Mouse (Mus musculus): ENCODE results near the gene H2-M10.1. TPM values are rescaled to one million over a fixed set of nuclear protein-coding genes. Genes with fewer than 3 reads are reported as not detected.
"Not testable (repeated sequence)": the region's sequence is repeated elsewhere in the genome, so short reads cannot be mapped to it uniquely, and the experiment has no call there.

H2-M10.1 gene
- not detected in 2 replicates for polyA plus RNA-seq (2012)

- TF ChIP-seq GATA1 (IDR thresholded peaks at IDR 0.05; ENCODE audit: low read length), result no peak
Observed at GRCm38 (mm10) chr17:36326055-36326454, at the start of gene H2-M10.1. H2-M10.1 (minus strand) TSS chr17:36326155.

GRCm38 (mm10) chr17:36368317-36368716 lies 42.4 kb upstream of the H2-M10.1 start, which contains the start of gene H2-M10.3:
H2-M10.3 (minus strand) TSS chr17:36368417.
- TF ChIP-seq GATA1 (IDR thresholded peaks at IDR 0.05; ENCODE audit: low read length), result not testable (repeated sequence)

GRCm38 (mm10) chr17:36355763-36356162 lies 29.8 kb upstream of the H2-M10.1 start:
- TF ChIP-seq GATA1 (IDR thresholded peaks at IDR 0.05; ENCODE audit: low read length), result no peak

GRCm38 (mm10) chr17:36315689-36316253 lies 10.2 kb downstream of the H2-M10.1 start:
- no peak for TF ChIP-seq GATA1 (IDR thresholded peaks at IDR 0.05; ENCODE audit: low read length)

- no peak for TF ChIP-seq GATA1 (IDR thresholded peaks at IDR 0.05; ENCODE audit: low read length)
Observed at GRCm38 (mm10) chr17:36315041-36315688, 10.8 kb downstream of the H2-M10.1 start.

GRCm38 (mm10) chr17:36314511-36314910 lies 11.4 kb downstream of the H2-M10.1 start:
- TF ChIP-seq GATA1 (IDR thresholded peaks at IDR 0.05; ENCODE audit: low read length), result no peak

- no peak for TF ChIP-seq GATA1 (IDR thresholded peaks at IDR 0.05; ENCODE audit: low read length)
Observed at GRCm38 (mm10) chr17:36309293-36309692, 16.7 kb downstream of the H2-M10.1 start.

- TF ChIP-seq GATA1 (IDR thresholded peaks at IDR 0.05; ENCODE audit: low read length), result no peak
Observed at GRCm38 (mm10) chr17:36286390-36286789, 39.6 kb downstream of the H2-M10.1 start, which contains the start of gene H2-M10.2. H2-M10.2 (minus strand) TSS chr17:36286490.

GRCm38 (mm10) chr17:36281521-36282245 lies 44.3 kb downstream of the H2-M10.1 start:
- no peak for TF ChIP-seq GATA1 (IDR thresholded peaks at IDR 0.05; ENCODE audit: low read length)

GRCm38 (mm10) chr17:36274776-36275175 lies 51.2 kb downstream of the H2-M10.1 start:
- no peak for TF ChIP-seq GATA1 (IDR thresholded peaks at IDR 0.05; ENCODE audit: low read length)

GRCm38 (mm10) chr17:36273796-36274195 lies 52.2 kb downstream of the H2-M10.1 start:
- TF ChIP-seq GATA1 (IDR thresholded peaks at IDR 0.05; ENCODE audit: low read length), result no peak

Other genes with a start within 250 kb of the H2-M10.1 start
- 0.03 TPM in 1 of 2 replicates, not detected in the other for gene Gm19684, start 204.5 kb downstream of the H2-M10.1 start, polyA plus RNA-seq (2012)
- not detected in 2 replicates for gene Gm7030, start 196.7 kb downstream of the H2-M10.1 start, polyA plus RNA-seq (2012)
- gene Gm8909, start 157.6 kb downstream of the H2-M10.1 start, polyA plus RNA-seq (2012), result not detected in 2 replicates
- not detected in 2 replicates for gene H2-T3, start 135.9 kb downstream of the H2-M10.1 start, polyA plus RNA-seq (2012)
- gene Rpp21, start 68.1 kb downstream of the H2-M10.1 start, polyA plus RNA-seq (2012), result 62.5 and 118 TPM in 2 replicates
- gene Trim39, start 53.9 kb downstream of the H2-M10.1 start, polyA plus RNA-seq (2012), result 5.4 and 5.5 TPM in 2 replicates
- not detected in 2 replicates for gene H2-M10.2, start 39.7 kb downstream of the H2-M10.1 start, polyA plus RNA-seq (2012)
- gene H2-M10.3, start 42.3 kb upstream of the H2-M10.1 start, polyA plus RNA-seq (2012), result not detected in 2 replicates
- gene H2-M10.4, start 136.2 kb upstream of the H2-M10.1 start, polyA plus RNA-seq (2012), result not detected in 2 replicates
- gene H2-M11, start 220.9 kb upstream of the H2-M10.1 start, polyA plus RNA-seq (2012), result not detected in 2 replicates